Mouse (Mus musculus) MEL (cell line): ENCODE measurements around the gene Foxj1. TPM values are rescaled to one million over a fixed set of nuclear protein-coding genes. Genes with fewer than 3 reads are reported as not detected.

Experiments
- DNase-seq: peaks from one replicate; pipeline ENCODE4 v3.0.0; 2011; ENCODE audit warnings: low read depth, low spot score
- H3K27ac ChIP-seq: 2 replicates; pipeline ENCODE4 v1.5.1; 2012; ENCODE audit warnings: low read depth, mild to moderate bottlenecking, control low read depth, low read length, moderate library complexity; ENCODE audit not compliant: control insufficient read depth
- H3K27me3 ChIP-seq, 2 experiments: fragments of 150-350 bp in 1 of 2; sonication (generic) in 1 of 2; 2 replicates each; pipeline ENCODE4 v1.6.1; 2012; ENCODE audit warnings: low read length in 2 of 2, mild to moderate bottlenecking in 2 of 2, improper control_type of control experiment in 1 of 2, moderate library complexity in 1 of 2; ENCODE audit not compliant: insufficient read depth in 2 of 2, control insufficient read depth in 1 of 2
- H3K36me3 ChIP-seq, 2 experiments: 2 replicates each; pipeline ENCODE4 v1.6.1; 2012 to 2014; ENCODE audit warnings: low read length in 2 of 2, improper control_type of control experiment in 1 of 2, inconsistent platforms in 1 of 2, mild to moderate bottlenecking in 1 of 2; ENCODE audit not compliant: insufficient read depth in 2 of 2, control insufficient read depth in 1 of 2
- H3K4me1 ChIP-seq, 2 experiments: fragments of 150-350 bp in 1 of 2; sonication (generic) in 1 of 2; 2 replicates each; pipeline ENCODE4 v1.6.1; 2012; ENCODE audit warnings: low read length in 2 of 2, improper control_type of control experiment in 1 of 2, mild to moderate bottlenecking in 1 of 2; ENCODE audit not compliant: insufficient read depth in 2 of 2, control insufficient read depth in 1 of 2
- H3K4me3 ChIP-seq, 2 experiments: fragments of 150-350 bp in 1 of 2; sonication (generic) in 1 of 2; 2 replicates each; pipeline ENCODE4 v1.5.1; 2012; ENCODE audit warnings: low read depth in 2 of 2, low read length in 2 of 2, mild to moderate bottlenecking in 2 of 2, moderate library complexity in 2 of 2, control low read depth in 1 of 2, improper control_type of control experiment in 1 of 2; ENCODE audit not compliant: control insufficient read depth in 1 of 2, insufficient read depth in 1 of 2
- H3K79me2 ChIP-seq: 2 replicates; pipeline ENCODE4 v1.6.1; 2012; ENCODE audit warnings: mild to moderate bottlenecking, low read length, moderate library complexity; ENCODE audit not compliant: control insufficient read depth, poor library complexity, insufficient read depth
- H3K9ac ChIP-seq: 2 replicates; pipeline ENCODE4 v1.6.1; 2012; ENCODE audit warnings: low read depth, mild to moderate bottlenecking, control low read depth, low read length, moderate library complexity; ENCODE audit not compliant: control insufficient read depth, poor library complexity, severe bottlenecking
- H3K9me3 ChIP-seq: fragments of 150-350 bp; sonication (generic); replicated peaks from 2 replicates; pipeline ENCODE4 v1.6.1; 2012; ENCODE audit warnings: mild to moderate bottlenecking, low read length, improper control_type of control experiment, moderate library complexity; ENCODE audit not compliant: insufficient read depth
- ETS1 ChIP-seq: IDR thresholded peaks from 2 replicates; pipeline ENCODE4 v1.6.1; 2012; ENCODE audit warnings: low read depth, mild to moderate bottlenecking, inconsistent platforms, low read length, improper control_type of control experiment, moderate library complexity
- JUND ChIP-seq: IDR thresholded peaks from 2 replicates; pipeline ENCODE4 v1.6.1; 2011; ENCODE audit warnings: low read depth, mild to moderate bottlenecking, improper control_type of control experiment, low read length
- NRF1 ChIP-seq: IDR thresholded peaks from 2 replicates; pipeline ENCODE4 v1.6.1; 2014; ENCODE audit warnings: low read depth, mild to moderate bottlenecking, inconsistent platforms, low read length, improper control_type of control experiment, moderate library complexity; ENCODE audit not compliant: poor library complexity, insufficient read depth, severe bottlenecking
- TAL1 ChIP-seq: IDR thresholded peaks from 2 replicates; pipeline ENCODE4 v1.6.1; 2012; ENCODE audit warnings: mild to moderate bottlenecking, inconsistent platforms, low read length, moderate library complexity, mixed read lengths
- TBP ChIP-seq: IDR thresholded peaks from 2 replicates; pipeline ENCODE4 v1.8.0; 2011; ENCODE audit warnings: low read depth, low read length, improper control_type of control experiment
- USF2 ChIP-seq, 2 experiments: IDR thresholded peaks; 2 replicates each; pipeline ENCODE4 v1.6.1; 2011 to 2012; ENCODE audit warnings: improper control_type of control experiment in 2 of 2, low read length in 2 of 2, borderline replicate concordance in 1 of 2, inconsistent platforms in 1 of 2, low read depth in 1 of 2, mild to moderate bottlenecking in 1 of 2; ENCODE audit not compliant: insufficient read depth in 1 of 2
- ZKSCAN1 ChIP-seq: IDR thresholded peaks from 2 replicates; pipeline ENCODE4 v1.6.1; 2012; ENCODE audit warnings: low read depth, mild to moderate bottlenecking, inconsistent platforms, low read length, improper control_type of control experiment, moderate library complexity
- ZNF384 ChIP-seq: IDR thresholded peaks from 2 replicates; pipeline ENCODE4 v1.6.1; 2012; ENCODE audit warnings: low read depth, mild to moderate bottlenecking, inconsistent platforms, low read length, improper control_type of control experiment
- polyA plus RNA-seq, 2 experiments: library from polyadenylated mRNA; stranded (reverse) in 1 of 2; unstranded in 1 of 2; fragments of >175 nt in 1 of 2; fragments of >200 nt in 1 of 2; gene quantifications; 2 replicates each; pipeline versions ENCODE4 v1.2.1 to v1.2.4; 2012; ENCODE audit warnings: low replicate concordance in 2 of 2, low read depth in 1 of 2; ENCODE audit not compliant: insufficient read length in 2 of 2, insufficient read depth in 1 of 2, missing spikeins in 1 of 2
- total RNA-seq: library from RNA; depleted of rRNA; stranded (reverse); fragments of 300-350 nt; gene quantifications from 2 replicates; pipeline ENCODE4 v1.2.3, GENCODE M21; 2012; rRNA removed

Foxj1 gene
- total and polyA plus RNA-seq, 3 experiments, result 0.07 to 0.08 TPM; not detected in 1

- H3K9me3 ChIP-seq, result no peaks in the 10 kb centered on the region
- no peaks in the 10 kb centered on the region for H3K79me2 ChIP-seq
- TF ChIP-seq TAL1 (no peak), JUND (no peak), NRF1 (no peak), ZNF384 (no peak), TBP (no peak)
- no peak overlapping the region for H3K4me3 ChIP-seq
- DNase-seq, result no peak
- H3K27ac ChIP-seq, result no peak overlapping the region
- H3K4me1 ChIP-seq, result no peaks in the 10 kb centered on the region
- H3K9ac ChIP-seq, result no peak overlapping the region
- H3K27me3 ChIP-seq, result no peaks in the 10 kb centered on the region
- no peaks in the 10 kb centered on the region for H3K36me3 ChIP-seq
Measured at GRCm38 (mm10) chr11:116282089-116282488, 53.1 kb downstream of the Foxj1 start.

GRCm38 (mm10) chr11:116281671-116282070, 53.5 kb downstream of the Foxj1 start:
- H3K9ac ChIP-seq, result no peak overlapping the region
- H3K27me3 ChIP-seq, result no peaks in the 10 kb centered on the region
- H3K4me1 ChIP-seq, result no peaks in the 10 kb centered on the region
- H3K36me3 ChIP-seq, result no peaks in the 10 kb centered on the region
- H3K4me3 ChIP-seq, result no peak overlapping the region
- no peak overlapping the region for H3K27ac ChIP-seq
- H3K9me3 ChIP-seq, result no peaks in the 10 kb centered on the region
- TF ChIP-seq USF2 (IDR thresholded peaks at IDR 0.05; ENCODE audit: borderline replicate concordance in 1 of 2, insufficient read depth in 1 of 2, low read depth in 1 of 2, low read length in 2 of 2), result no peak
- H3K79me2 ChIP-seq, result no peaks in the 10 kb centered on the region
- DNase-seq, result no peak

- no peaks in the 10 kb centered on the region for H3K79me2 ChIP-seq
- TF ChIP-seq ZKSCAN1 (no peak), ETS1 (no peak)
- TF ChIP-seq, all 39 proteins: peak for 0
- no peaks in the 10 kb centered on the region for H3K36me3 ChIP-seq
- H3K9ac ChIP-seq, result no peak within 1 kb of the TSS
- no peaks in the 10 kb centered on the region for H3K4me1 ChIP-seq
- H3K27ac ChIP-seq, result no peak within 1 kb of the TSS
- H3K4me3 ChIP-seq, result no peak within 1 kb of the TSS
- no peaks in the 10 kb centered on the region for H3K27me3 ChIP-seq
- H3K9me3 ChIP-seq, result no peaks in the 10 kb centered on the region
- no peak for DNase-seq
Measured at GRCm38 (mm10) chr11:116280751-116281663, 54.2 kb downstream of the Foxj1 start, which contains the start of gene Galr2. Gene Galr2 (plus strand): TSS chr11:116280939.

Other genes with a start within 250 kb of the Foxj1 start
- gene Wbp2, start 248.4 kb downstream of the Foxj1 start, total RNA-seq, result 16.5 and 19.4 TPM in 2 replicates
- 10 to 100 TPM in 1 of 2 experiments, not detected in 1; 75.8 TPM for gene Wbp2, start 248.4 kb downstream of the Foxj1 start, polyA plus RNA-seq
- 3.6 and 6.7 TPM in 2 replicates for gene Trim47, start 208.2 kb downstream of the Foxj1 start, total RNA-seq
- 1 to 10 TPM in 1 of 2 experiments, not detected in 1; 5.6 TPM for gene Trim47, start 208.2 kb downstream of the Foxj1 start, polyA plus RNA-seq
- 8.2 and 8.8 TPM in 2 replicates for gene Trim65, start 204.3 kb downstream of the Foxj1 start, total RNA-seq
- 10 to 100 TPM in 1 of 2 experiments, not detected in 1; 10.7 TPM for gene Trim65, start 204.3 kb downstream of the Foxj1 start, polyA plus RNA-seq
- 105 and 113 TPM in 2 replicates for gene Mrpl38, start 196.5 kb downstream of the Foxj1 start, total RNA-seq
- gene Mrpl38, start 196.5 kb downstream of the Foxj1 start, polyA plus RNA-seq, result 100 to 1,000 TPM in 1 of 2 experiments, not detected in 1; 157 TPM
- gene Fbf1, start 167.2 kb downstream of the Foxj1 start, total RNA-seq, result 29.0 and 32.5 TPM in 2 replicates
- 10 to 100 TPM in 1 of 2 experiments, not detected in 1; 29.2 TPM for gene Fbf1, start 167.2 kb downstream of the Foxj1 start, polyA plus RNA-seq
- gene Ten1, start 136.5 kb downstream of the Foxj1 start, total RNA-seq, result 57.9 and 60.8 TPM in 2 replicates
- 10 to 100 TPM in 1 of 2 experiments, not detected in 1; 66.9 TPM for gene Ten1, start 136.5 kb downstream of the Foxj1 start, polyA plus RNA-seq
- 16.4 and 16.8 TPM in 2 replicates for gene Acox1, start 136.4 kb downstream of the Foxj1 start, total RNA-seq
- 10 to 100 TPM in 1 of 2 experiments, not detected in 1; 16.1 TPM for gene Acox1, start 136.4 kb downstream of the Foxj1 start, polyA plus RNA-seq
- 0.26 and 0.39 TPM in 2 replicates for gene Evpl, start 97.3 kb downstream of the Foxj1 start, total RNA-seq
- gene Evpl, start 97.3 kb downstream of the Foxj1 start, polyA plus RNA-seq, result under 1 TPM in 1 of 2 experiments, not detected in 1; 0.78 TPM
- gene Srp68, start 61.2 kb downstream of the Foxj1 start, total RNA-seq, result 163 and 180 TPM in 2 replicates
- 100 to 1,000 TPM; 146 to 228 TPM for gene Srp68, start 61.2 kb downstream of the Foxj1 start, polyA plus RNA-seq
- gene Galr2, start 54.5 kb downstream of the Foxj1 start, total RNA-seq, result 0.20 and 0.35 TPM in 2 replicates
- 1 to 10 TPM in 1 of 2 experiments, not detected in 1; 1.2 TPM for gene Galr2, start 54.5 kb downstream of the Foxj1 start, polyA plus RNA-seq
- 41.0 and 49.0 TPM in 2 replicates for gene Exoc7, start 28.2 kb downstream of the Foxj1 start, total RNA-seq
- 100 to 1,000 TPM in 1 of 2 experiments, 10 to 100 TPM in 1; 45.4 to 526 TPM for gene Exoc7, start 28.2 kb downstream of the Foxj1 start, polyA plus RNA-seq
- 4.6 and 7.5 TPM in 2 replicates for gene Rnf157, start 77.6 kb upstream of the Foxj1 start, total RNA-seq
- gene Rnf157, start 77.6 kb upstream of the Foxj1 start, polyA plus RNA-seq, result 10 to 100 TPM in 1 of 2 experiments, not detected in 1; 10.9 TPM
- 56.8 and 66.2 TPM in 2 replicates for gene Ubald2, start 98.7 kb upstream of the Foxj1 start, total RNA-seq
- gene Ubald2, start 98.7 kb upstream of the Foxj1 start, polyA plus RNA-seq, result 10 to 100 TPM in 1 of 2 experiments, not detected in 1; 77.7 TPM
- not detected in 2 replicates for gene Qrich2, start 130.8 kb upstream of the Foxj1 start, total RNA-seq
- gene Qrich2, start 130.8 kb upstream of the Foxj1 start, polyA plus RNA-seq, result under 1 TPM in 1 of 2 experiments, not detected in 1; 0.11 TPM
- gene Prpsap1, start 158.8 kb upstream of the Foxj1 start, total RNA-seq, result 142 and 155 TPM in 2 replicates
- gene Prpsap1, start 158.8 kb upstream of the Foxj1 start, polyA plus RNA-seq, result 100 to 1,000 TPM in 1 of 2 experiments, not detected in 1; 112 TPM
- 77.5 and 127 TPM in 2 replicates for gene Sphk1, start 195.5 kb upstream of the Foxj1 start, total RNA-seq
- gene Sphk1, start 195.5 kb upstream of the Foxj1 start, polyA plus RNA-seq, result 10 to 100 TPM in 1 of 2 experiments, not detected in 1; 53.5 TPM
- 22.9 and 31.1 TPM in 2 replicates for gene Ube2o, start 246.0 kb upstream of the Foxj1 start, total RNA-seq
- 10 to 100 TPM in 1 of 2 experiments, not detected in 1; 42.8 TPM for gene Ube2o, start 246.0 kb upstream of the Foxj1 start, polyA plus RNA-seq